Mouse (Mus musculus): ENCODE results near the gene Epha1. TPM values are rescaled to one million over a fixed set of nuclear protein-coding genes. Genes with fewer than 3 reads are reported as not detected.
A peak's percentile ranks its signal among the peaks of the same experiment; 100 is the strongest.

Epha1 gene
- total RNA-seq, 2 experiments from 2014 or later: not detected

DNA sequence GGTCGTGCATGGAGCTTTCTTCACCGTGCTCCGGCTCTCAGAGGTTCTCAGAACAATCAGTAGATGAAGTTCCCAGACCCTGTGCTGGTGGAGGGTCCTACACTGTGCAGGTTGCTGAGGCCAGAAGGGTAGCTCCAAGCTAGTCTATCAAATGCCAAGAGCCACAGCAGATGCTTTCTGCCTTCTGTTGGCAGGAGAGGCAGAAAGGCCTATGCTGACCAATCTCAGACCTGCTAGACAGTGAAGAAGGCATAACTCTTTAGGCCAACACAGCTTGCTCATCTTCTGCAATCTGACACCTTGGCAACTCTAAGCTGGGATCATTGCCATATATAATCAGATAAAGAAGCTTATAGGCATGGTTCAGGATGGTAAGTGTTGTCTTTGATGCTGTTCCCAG lies 42.9 kb downstream of the Epha1 start:
- ATAC-seq (replicated peaks; ENCODE audit: low FRiP score, poor library complexity, severe bottlenecking): no peak

DNA sequence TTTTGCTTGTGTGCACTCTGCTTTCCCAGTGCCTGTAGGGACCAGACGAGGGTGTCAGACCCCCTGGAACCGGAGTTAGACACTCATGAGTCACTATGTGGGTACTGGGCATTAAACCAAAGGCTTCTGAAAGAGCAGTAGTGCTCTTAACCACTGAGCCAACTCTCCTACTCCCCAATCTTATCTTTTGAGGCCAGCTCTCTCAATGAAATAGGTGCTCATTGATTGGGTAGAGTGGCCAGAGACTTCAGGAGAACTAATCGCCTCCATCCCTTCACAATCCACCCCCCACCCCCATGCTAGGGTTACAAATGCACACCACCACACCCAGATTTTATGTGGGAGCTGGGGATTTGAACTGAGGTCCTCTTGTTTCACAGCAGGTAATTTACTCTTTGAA lies 44.3 kb downstream of the Epha1 start:
- no peak for ATAC-seq (replicated peaks; ENCODE audit: low FRiP score, poor library complexity, severe bottlenecking)

DNA sequence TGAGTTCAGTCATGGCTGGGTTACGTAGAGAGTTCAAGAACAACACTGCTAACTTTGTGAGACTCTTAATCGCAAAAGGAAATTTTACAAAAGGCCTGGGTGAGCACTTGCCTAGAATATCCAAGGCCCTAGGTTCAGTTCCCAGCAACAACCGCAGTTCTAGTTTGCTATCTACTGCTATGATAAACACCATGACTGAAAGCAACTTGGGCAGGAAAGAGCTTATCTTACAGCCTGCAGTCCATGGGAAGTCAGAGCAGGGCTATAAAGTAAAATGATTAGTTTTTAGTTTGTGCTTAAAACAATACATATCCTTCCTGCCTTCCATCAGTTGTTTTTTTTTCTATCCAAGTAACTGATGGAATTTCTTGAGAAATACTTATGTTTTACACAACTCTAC lies 46.6 kb downstream of the Epha1 start:
- no peak for ATAC-seq (replicated peaks; ENCODE audit: low FRiP score, poor library complexity, severe bottlenecking)

- ATAC-seq (replicated peaks; ENCODE audit: low FRiP score, poor library complexity, severe bottlenecking): 0 out of 2 replicates have a peak, but pooled peaks have one; percentile 57
Observed at GRCm38 (mm10) chr6:42325268-42325609, 47.8 kb downstream of the Epha1 start.

- no peak for ATAC-seq (replicated peaks; ENCODE audit: low FRiP score, poor library complexity, severe bottlenecking)
Observed at GRCm38 (mm10) chr6:42324482-42325267, 48.4 kb downstream of the Epha1 start, which contains the start of gene Fam131b. Gene Fam131b (minus strand): TSS chr6:42324643.

DNA sequence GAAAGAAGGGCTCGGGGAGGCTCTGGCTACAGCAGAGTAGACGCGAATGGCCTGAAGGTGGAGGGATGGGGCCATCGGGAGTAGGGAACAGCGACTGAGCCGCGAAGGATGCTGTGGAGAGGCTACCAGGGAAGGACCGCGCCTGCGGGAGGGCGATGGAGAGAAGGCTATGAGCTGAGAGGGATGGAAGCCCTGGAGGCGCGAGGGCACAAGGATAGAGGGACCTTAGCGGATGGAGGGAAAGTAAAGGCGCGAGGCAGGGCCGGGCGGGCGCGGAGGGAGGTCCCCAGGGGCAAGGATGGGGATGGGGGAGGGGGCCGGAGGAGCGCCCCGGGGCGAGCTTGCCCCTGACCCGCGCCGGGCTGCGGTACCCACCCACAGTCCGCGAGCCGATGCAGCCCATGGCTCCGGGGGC lies 49.0 kb downstream of the Epha1 start:
- ATAC-seq (replicated peaks; ENCODE audit: low FRiP score, poor library complexity, severe bottlenecking): no peak

GRCm38 (mm10) chr6:42323371-42324066 lies 49.5 kb downstream of the Epha1 start:
- ATAC-seq (replicated peaks; ENCODE audit: low FRiP score, poor library complexity, severe bottlenecking): no peak

- ATAC-seq (replicated peaks; ENCODE audit: low FRiP score, poor library complexity, severe bottlenecking): no peak
Observed at GRCm38 (mm10) chr6:42318293-42318692, 54.8 kb downstream of the Epha1 start.

DNA sequence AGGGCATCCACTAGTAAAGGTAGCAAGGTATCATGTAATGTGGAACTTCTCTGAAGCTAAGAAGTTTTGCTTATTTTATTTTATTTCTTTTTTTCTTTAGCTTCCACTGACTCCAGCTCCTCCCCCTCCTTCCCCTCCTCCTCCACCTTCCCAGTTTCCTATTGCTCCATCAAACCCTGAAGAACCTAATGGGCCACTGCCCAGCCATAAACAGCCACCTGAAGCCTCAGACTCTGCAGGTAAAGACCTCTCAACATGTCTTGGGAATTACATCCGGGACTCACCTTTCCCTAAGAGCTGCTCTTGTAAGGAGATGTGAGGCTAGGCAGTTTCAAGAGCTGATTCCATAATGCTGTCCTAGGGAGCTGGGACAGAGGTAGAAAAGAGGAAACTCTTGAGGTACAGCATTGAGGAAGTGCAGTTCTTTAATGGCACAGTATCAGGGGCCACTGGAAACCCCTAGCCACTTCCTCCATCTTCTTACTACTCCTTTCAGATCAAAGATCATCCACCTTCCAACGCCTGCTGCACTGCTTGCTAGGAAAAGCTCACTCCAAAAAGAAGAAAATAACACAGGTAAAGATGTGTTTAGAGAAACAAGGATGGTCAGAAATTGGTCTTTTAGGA lies 62.5 kb downstream of the Epha1 start:
- no peak for ATAC-seq (replicated peaks; ENCODE audit: low FRiP score, poor library complexity, severe bottlenecking)

- ATAC-seq (replicated peaks; ENCODE audit: low FRiP score, poor library complexity, severe bottlenecking): no peak
Observed at GRCm38 (mm10) chr6:42309816-42310378, 63.2 kb downstream of the Epha1 start.

Other genes with a start within 250 kb of the Epha1 start
- gene Tas2r139, start 232.3 kb downstream of the Epha1 start, total RNA-seq (2015; ENCODE audit: low replicate concordance): not detected in 2 replicates
- not detected in 2 replicates for gene Tas2r139, start 232.3 kb downstream of the Epha1 start, total RNA-seq (2017; ENCODE audit: low replicate concordance)
- not detected in 2 replicates for gene Tas2r144, start 157.9 kb downstream of the Epha1 start, total RNA-seq (2015; ENCODE audit: low replicate concordance)
- not detected in 2 replicates for gene Tas2r144, start 157.9 kb downstream of the Epha1 start, total RNA-seq (2017; ENCODE audit: low replicate concordance)
- gene Gstk1, start 127.3 kb downstream of the Epha1 start, total RNA-seq (2015; ENCODE audit: low replicate concordance): 8.4 TPM in 1 of 2 replicates, not detected in the other
- gene Gstk1, start 127.3 kb downstream of the Epha1 start, total RNA-seq (2017; ENCODE audit: low replicate concordance): 2.0 TPM in 1 of 2 replicates, not detected in the other
- not detected in 2 replicates for gene Tmem139, start 111.3 kb downstream of the Epha1 start, total RNA-seq (2015; ENCODE audit: low replicate concordance)
- not detected in 2 replicates for gene Tmem139, start 111.3 kb downstream of the Epha1 start, total RNA-seq (2017; ENCODE audit: low replicate concordance)
- 22.4 and 26.7 TPM in 2 replicates for gene Casp2, start 108.3 kb downstream of the Epha1 start, total RNA-seq (2015; ENCODE audit: low replicate concordance)
- 32.1 and 38.9 TPM in 2 replicates for gene Casp2, start 108.3 kb downstream of the Epha1 start, total RNA-seq (2017; ENCODE audit: low replicate concordance)
- gene Clcn1, start 86.6 kb downstream of the Epha1 start, total RNA-seq (2015; ENCODE audit: low replicate concordance): not detected in 2 replicates
- 2.0 and 8.5 TPM in 2 replicates for gene Clcn1, start 86.6 kb downstream of the Epha1 start, total RNA-seq (2017; ENCODE audit: low replicate concordance)
- gene Fam131b, start 48.6 kb downstream of the Epha1 start, total RNA-seq (2015; ENCODE audit: low replicate concordance): not detected in 2 replicates
- gene Fam131b, start 48.6 kb downstream of the Epha1 start, total RNA-seq (2017; ENCODE audit: low replicate concordance): not detected in 2 replicates
- 74.0 and 87.0 TPM in 2 replicates for gene Zyx, start 23.6 kb downstream of the Epha1 start, total RNA-seq (2015; ENCODE audit: low replicate concordance)
- gene Zyx, start 23.6 kb downstream of the Epha1 start, total RNA-seq (2017; ENCODE audit: low replicate concordance): 7.7 and 14.1 TPM in 2 replicates
- not detected in 2 replicates for gene Tas2r143, start 27.0 kb upstream of the Epha1 start, total RNA-seq (2015; ENCODE audit: low replicate concordance)
- not detected in 2 replicates for gene Tas2r143, start 27.0 kb upstream of the Epha1 start, total RNA-seq (2017; ENCODE audit: low replicate concordance)
- gene Tas2r135, start 32.2 kb upstream of the Epha1 start, total RNA-seq (2015; ENCODE audit: low replicate concordance): not detected in 2 replicates
- gene Tas2r135, start 32.2 kb upstream of the Epha1 start, total RNA-seq (2017; ENCODE audit: low replicate concordance): not detected in 2 replicates
- not detected in 2 replicates for gene Tas2r126, start 61.3 kb upstream of the Epha1 start, total RNA-seq (2015; ENCODE audit: low replicate concordance)
- not detected in 2 replicates for gene Tas2r126, start 61.3 kb upstream of the Epha1 start, total RNA-seq (2017; ENCODE audit: low replicate concordance)
- not detected in 2 replicates for gene Olfr458, start 91.9 kb upstream of the Epha1 start, total RNA-seq (2015; ENCODE audit: low replicate concordance)
- not detected in 2 replicates for gene Olfr458, start 91.9 kb upstream of the Epha1 start, total RNA-seq (2017; ENCODE audit: low replicate concordance)
- not detected in 2 replicates for gene Olfr457, start 103.1 kb upstream of the Epha1 start, total RNA-seq (2015; ENCODE audit: low replicate concordance)
- 0.42 TPM in 1 of 2 replicates, not detected in the other for gene Olfr457, start 103.1 kb upstream of the Epha1 start, total RNA-seq (2017; ENCODE audit: low replicate concordance)
- not detected in 2 replicates for gene Olfr456, start 113.9 kb upstream of the Epha1 start, total RNA-seq (2015; ENCODE audit: low replicate concordance)
- gene Olfr456, start 113.9 kb upstream of the Epha1 start, total RNA-seq (2017; ENCODE audit: low replicate concordance): not detected in 2 replicates
- not detected in 2 replicates for gene Olfr455, start 174.3 kb upstream of the Epha1 start, total RNA-seq (2015; ENCODE audit: low replicate concordance)
- gene Olfr455, start 174.3 kb upstream of the Epha1 start, total RNA-seq (2017; ENCODE audit: low replicate concordance): not detected in 2 replicates
- gene Tcaf3, start 224.4 kb upstream of the Epha1 start, total RNA-seq (2015; ENCODE audit: low replicate concordance): not detected in 2 replicates
- gene Tcaf3, start 224.4 kb upstream of the Epha1 start, total RNA-seq (2017; ENCODE audit: low replicate concordance): 0.42 TPM in 1 of 2 replicates, not detected in the other

Data from erythroblast, adult 5-6 weeks (primary cell).